Mouse (Mus musculus) kidney, postnatal 10 days (tissue): ENCODE measurements around the gene Dcaf10.
"Not testable (repeated sequence)": the region's sequence is repeated elsewhere in the genome, so short reads cannot be mapped to it uniquely, and the experiment has no call there.

Source experiments
- DNase-seq: peaks from one replicate; pipeline ENCODE4 v3.0.0; 2021; ENCODE audit warnings: mixed read lengths

Gene Dcaf10

DNA sequence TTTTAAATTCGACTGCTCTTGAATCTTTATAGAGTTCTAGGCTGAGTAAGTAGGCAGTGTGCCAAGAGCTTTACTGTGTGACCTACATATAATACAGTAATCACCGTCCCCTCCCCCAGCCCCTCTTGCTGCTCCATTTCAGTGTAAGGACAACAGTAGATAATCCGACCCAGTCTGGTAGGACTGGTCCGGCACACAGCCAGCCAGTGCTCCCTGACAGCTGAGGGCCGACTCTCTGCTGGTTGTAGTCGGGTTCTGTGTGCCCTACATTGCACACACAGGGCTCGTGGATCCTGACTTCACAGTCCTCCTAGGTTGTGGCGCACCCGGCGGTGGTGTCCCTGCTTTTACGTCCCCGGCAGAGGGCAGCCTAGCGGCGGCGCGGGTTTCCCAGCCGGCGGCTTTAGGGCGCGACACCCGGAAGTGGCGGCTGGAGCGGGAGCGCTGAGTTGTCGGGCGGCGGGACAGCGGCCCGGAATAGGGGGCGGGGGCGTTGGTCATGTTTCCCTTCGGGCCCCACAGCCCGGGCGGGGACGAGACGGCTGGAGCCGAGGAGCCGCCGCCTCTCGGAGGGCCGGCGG, at the start of gene Dcaf10:
Gene Dcaf10, plus strand, starts transcription at position 433 of the 581 bp plus-strand sequence.
- DNase-seq, result peak; percentile 97

DNA sequence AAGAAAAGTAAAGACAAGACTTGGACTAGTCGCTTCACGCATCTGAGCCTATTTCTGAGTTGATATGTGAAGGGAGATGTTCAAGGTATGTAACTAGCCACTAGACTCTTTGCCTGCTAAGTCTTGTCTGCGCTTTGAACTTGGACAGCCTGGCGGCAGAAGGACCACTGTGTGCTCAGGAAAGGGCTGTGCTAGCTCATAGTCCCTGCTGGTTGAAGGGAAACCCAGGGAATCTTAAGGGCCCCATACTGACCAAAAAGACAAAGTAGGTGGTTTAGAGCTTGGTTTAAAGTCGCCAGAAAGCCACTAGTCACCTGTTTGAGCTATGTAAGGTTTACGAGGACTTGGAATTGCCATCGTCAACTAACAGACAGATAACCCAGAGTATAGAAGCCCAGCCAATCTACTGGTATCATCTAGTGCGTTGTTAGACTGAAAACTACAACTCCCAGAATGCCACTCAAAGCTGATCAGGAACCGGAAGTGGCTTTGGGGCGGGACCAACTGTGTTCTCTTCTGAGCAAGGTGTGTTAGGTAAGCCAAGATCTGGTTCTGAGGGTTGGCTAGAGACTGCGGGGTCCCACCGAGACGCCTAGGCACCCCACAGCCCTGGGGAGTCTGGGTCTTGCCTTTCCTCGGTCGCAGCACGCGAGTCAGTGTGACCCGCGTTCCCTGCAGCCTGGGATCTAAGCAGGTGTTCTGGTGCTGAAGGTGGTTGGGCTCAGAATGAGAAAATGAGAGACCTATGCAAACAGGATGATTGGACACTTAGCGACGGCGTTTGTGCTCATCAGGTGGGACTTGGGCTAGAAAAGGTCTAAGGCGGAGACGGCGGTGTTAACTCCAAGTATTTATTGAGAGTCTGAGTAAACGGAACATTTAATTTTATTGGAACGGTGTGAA, 45.0 kb upstream of the Dcaf10 start, which contains the start of gene Trmt10b:
Gene Trmt10b, plus strand, starts transcription at position 466 of the 903 bp plus-strand sequence.
- DNase-seq, result peak; percentile 81

DNA sequence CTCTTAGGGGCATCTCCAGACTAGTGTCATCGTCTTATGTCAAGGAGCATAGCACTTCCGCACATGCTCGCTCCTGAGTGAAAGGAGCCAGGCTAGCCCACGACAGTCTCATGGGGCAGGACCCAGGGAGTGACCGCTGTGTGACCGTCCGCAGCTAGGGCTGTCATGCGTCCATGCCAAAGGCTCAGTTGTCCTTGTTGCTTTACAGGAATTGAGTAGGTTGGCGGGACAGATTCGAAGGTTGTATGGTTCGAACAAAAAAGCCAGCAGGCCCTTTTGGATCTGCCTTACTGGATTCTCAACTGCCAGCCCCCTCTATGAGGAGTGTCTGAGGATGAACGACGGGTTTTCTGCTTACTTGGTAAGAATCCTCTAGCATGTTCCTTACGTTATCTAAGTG, 36.4 kb upstream of the Dcaf10 start:
- no peak for DNase-seq

DNA sequence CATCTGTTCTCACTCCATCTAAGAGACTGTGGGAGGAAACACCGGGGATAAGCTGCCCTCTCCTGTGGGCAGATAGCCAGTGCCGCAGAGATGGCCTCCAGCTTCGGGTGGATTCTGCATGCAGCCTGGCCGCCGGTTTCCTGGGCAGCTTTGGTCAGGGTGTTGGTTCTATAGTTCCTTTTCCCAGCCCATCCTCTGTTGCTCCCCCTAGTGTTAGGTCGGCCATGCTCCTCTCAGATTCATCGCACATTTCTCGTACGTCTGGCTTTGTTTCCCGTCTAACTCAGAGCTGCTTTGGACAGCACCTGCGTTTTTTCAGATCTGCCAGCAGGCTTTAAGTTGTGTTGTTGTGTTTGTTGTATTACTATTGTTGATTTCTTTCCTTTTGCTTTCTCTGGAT, 33.9 kb upstream of the Dcaf10 start:
- DNase-seq, result peak; percentile 41

DNA sequence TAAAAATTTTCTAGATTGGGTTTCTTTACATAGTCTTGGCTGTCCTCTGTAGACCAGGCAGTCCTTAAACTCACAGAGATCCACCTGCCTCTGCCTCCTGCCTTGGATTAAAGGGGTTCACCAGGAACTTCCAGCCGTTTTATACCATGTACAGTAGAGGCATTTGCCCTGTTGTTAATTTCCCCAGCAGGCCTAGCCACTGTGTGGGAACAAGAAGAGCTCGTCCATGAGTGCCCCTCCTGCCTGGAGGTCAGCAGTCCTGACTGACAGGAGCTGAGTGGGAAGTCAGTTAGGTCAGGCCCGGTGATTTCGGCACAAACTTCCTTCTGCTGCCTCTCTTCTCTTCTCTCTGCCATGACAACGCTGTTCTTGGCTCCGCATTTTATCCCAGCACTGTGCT, 33.3 kb upstream of the Dcaf10 start:
- DNase-seq, result no peak

DNA sequence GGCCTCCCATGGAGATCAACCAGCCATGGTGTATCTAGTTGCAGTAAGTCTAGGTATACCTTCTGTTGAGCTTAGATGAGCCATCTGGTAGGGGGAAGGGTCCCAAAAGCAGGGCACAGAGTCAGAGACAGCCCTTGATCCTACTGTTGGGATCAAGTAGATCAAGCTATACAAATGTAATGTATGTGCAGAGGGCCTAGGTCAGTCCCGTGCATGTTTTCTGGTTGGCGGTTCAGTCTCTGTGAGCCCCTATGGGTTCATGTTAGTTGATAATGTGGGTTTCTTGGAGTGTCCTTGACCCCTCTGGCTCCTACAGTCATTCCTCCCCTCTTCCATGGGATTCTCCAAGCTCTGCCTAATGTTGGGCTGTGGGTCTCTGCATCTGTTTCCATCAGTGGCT, 30.8 kb upstream of the Dcaf10 start:
- DNase-seq, result no peak

DNA sequence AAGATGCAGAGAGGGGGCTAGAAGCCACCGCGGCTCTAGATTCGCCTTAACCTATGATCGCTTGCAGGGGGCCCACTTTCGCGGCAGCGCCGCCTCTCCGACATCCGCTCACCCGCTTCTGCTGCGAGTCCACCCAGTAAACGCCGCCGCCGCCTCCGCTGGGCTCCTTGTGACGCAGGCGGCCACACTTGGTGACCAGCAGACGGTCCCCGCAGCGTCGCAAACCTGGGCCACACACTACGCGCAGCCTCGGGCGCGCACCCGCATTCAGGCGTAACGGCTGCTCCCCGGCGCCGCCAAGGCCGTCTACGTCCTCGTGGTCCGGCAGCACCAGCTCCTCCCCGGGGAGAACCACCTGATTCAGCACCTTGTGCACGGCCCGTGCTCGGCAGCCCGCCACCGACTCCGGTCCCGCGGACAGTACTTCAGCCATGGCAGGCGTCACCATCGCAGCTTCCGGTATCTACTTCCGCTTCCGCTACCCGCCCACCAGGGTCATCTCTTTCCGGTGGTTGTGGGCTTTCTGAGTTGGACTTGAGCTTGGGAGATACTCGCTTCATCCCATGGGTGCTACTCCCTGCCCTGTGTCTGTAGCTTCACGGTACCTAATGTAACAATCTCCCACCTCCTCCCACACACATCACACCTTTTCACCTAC, 21.6 kb upstream of the Dcaf10 start:
- DNase-seq, result peak; percentile 90

DNA sequence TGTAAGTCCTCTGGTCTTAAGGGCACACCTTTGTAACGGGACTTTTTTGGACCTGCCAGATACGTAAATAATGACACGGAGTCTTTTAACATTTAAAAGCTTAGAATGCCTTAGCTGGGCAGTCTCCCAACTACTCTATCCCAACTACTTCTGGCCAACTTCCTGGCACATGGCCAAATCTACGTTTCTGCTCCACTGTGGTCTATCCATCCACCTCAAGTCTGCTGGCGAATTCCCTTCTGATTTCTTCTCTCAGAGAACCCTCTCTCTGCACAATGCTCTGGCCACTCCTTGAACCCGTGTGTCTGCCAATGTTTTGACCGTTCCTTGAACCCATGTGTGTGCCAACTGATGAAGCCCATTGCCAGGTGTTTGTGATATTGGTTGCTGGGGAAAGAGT, 10.8 kb upstream of the Dcaf10 start:
- DNase-seq, result peak; percentile 24

DNA sequence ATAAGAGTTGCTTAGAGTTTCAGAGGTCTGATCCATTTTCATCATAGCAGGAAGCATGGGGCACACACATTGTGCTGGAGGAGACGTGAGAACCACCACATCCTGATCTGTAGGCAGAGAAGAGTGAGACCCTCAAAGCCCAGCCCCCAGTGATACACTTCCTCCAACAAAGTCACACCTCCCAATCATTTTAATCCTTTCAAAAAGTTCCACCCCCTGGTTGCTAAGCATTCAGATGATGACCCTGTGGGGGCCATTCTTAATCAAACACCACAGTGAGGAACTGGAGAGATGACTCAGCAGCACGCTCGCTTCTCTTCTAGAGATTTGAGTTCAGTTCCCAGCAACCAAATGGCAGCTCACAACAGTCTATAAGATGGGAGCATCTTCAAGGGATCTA, 9.4 kb upstream of the Dcaf10 start:
- DNase-seq, result no peak

DNA sequence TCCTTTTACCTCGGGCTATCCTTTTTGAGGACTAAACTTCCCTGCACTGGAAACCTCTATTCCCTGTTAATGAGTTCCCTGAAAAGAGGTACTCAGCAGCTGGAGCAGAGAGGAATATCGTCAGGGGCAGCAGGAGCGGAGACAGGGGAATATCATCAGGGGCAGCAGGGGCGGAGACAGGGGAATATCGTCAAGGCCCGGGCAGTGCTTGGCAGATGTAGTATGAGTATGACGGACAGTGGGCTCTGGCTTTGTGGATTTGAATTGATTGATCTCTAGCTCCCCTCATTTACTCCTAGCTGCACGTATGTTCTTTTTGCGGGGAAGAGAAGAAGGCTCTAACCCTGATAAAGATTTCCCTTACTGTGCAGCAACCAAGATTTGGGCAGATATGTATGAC, 675 bp upstream of the Dcaf10 start:
- no peak for DNase-seq

DNA sequence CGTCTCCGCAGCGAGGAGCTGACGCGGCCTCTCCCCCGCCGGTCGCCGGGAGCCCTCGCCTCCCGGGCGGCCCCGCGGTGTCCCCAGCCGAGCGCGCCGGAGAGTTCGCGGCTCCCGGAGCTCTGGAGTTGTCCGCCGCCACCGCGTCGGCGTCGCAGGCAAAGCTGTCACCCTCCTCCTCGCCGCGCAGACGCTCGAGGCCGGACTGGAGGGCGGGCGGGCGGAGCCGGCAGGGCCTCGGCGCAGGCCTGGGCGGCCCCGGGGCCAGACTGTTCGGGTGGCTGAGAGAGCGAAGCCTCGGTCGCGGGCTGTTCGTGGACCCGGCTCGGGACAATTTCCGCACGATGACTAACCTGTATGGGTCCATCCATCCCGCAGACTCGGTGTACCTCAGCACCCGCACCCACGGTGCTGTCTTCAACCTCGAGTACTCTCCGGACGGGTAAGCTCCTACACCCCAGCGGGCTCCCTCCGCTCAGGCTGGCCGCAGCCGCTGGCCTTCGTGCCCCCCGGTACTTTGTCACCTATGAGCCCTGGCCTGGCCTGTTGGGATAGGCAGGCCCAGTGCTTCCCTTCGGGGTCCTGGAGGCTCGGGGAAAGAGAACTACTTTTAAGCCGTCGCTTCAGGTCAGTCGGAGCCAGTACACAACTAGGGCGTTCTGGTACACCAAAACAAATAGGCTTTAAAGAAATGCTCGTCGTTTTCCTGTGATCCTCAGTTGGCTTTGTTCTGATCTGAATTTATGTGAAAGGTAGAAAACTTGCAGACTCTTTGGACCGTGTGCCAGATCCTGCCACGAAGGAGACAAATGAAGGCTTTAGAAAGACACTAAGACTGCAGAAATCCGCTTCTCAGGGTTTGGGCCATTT, 620 bp downstream of the Dcaf10 start, which contains the start of gene Exosc3:
Gene Exosc3, minus strand, starts transcription at position 447 of the 870 bp plus-strand sequence.
- DNase-seq, result peak; percentile 73

DNA sequence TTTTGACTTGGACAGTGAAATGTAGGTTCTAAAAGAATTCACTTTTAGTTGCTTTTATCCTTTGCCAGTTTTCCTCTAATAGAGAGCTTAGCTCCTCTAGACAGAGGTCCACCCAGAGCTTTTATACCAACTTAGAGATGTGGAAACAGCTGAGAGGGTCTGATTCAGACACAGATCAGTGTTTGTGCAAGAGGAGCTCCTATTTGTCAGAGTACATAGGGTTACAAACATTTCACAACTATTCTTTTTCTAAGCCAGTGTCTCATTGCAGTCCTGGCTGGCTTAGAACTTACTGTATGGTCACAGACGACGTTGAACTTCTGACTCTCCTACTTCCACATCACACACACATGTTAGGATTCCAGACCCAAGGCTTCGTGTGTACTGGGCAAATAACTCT, 14.8 kb downstream of the Dcaf10 start:
- no peak for DNase-seq

DNA sequence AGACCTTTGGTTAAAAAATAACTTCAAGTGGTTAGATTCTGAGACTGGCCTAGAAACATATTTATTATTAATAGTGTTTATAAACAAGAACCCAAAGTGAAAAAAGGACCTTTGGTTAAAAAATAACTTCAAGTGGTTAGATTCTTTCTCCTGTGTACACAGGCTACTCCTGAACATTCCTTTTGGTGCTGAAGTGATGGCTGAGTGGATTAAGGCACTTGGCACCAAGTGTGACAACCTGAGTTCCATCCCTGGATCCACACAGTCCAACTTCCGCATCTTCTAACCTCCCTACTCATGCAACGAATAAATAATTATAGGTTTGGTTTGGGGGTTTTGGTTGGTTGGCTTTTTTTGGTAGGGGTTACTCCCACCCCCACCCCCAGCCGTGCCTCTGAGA, 29.4 kb downstream of the Dcaf10 start:
- no peak for DNase-seq

DNA sequence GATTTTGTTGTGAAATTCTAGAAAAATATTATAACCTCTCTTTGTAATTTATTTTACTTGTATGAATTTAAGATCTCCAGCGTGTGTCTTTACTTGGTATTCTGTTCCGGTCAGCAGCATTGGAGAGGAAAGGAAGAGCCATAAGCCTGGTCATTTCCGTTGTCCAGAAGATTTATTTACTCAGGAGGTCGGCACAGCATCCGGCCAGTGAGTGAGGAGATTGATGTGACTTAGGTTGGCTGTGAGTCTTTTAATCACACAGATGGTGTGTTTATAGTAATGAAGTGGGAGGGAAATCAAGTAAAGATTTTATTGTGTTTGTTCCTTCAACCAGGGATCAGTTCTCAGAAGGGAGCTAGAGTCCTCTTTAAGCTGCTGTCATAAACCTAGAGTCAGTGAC, 33.0 kb downstream of the Dcaf10 start:
- peak; percentile 55 for DNase-seq

DNA sequence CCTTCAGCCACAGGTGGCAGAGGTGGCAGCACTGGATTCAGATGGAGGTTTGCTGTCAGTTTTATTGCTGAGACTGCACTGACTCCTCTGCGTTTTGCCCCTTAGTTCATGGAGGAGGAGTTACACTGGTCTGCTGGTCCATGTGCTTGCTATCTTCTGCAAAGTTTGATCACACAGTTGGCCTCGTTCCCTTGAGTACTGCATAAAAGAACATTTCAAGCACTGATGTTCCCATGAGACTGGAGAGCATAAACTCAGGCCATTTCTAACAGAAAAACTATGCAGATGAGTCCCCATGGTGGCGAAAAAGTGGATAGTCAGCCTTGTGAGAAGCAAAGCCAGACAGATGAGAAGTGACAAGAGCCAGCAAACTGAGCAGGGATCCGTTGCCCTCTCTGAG, 34.7 kb downstream of the Dcaf10 start:
- DNase-seq, result peak; percentile 19

DNA sequence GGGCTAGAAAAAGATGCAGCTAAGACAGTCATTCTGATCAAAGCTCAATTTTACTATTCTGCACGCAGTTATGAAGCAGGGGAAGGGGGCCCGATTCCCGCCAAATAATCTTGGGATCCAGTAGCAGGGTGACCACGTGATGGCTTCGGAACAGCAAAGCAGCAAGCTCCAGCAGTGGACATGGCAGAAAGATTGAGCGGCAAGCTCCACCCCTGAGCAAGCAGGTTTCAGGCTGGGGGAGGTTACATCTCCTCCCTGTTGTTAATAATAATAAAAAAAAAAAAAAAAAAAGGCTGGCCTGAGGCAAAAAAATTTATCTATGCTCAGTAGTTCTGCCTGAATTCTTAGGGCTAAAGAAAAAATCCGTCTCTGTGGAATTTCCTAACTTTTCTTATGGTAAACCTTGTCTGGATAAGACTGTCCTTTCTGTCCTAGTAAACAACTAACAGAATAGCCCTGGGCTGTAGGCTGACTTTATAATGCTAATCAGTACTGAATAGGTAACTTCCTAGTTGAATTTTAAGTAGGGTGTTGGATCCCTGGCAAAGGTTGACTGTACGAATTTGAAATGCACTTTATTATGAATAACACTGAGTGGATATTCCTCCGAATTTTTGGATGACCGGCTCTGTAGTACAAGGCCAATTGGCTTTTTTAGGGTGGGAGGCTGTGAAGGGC, 39.1 kb downstream of the Dcaf10 start:
- DNase-seq, result not testable (repeated sequence)

DNA sequence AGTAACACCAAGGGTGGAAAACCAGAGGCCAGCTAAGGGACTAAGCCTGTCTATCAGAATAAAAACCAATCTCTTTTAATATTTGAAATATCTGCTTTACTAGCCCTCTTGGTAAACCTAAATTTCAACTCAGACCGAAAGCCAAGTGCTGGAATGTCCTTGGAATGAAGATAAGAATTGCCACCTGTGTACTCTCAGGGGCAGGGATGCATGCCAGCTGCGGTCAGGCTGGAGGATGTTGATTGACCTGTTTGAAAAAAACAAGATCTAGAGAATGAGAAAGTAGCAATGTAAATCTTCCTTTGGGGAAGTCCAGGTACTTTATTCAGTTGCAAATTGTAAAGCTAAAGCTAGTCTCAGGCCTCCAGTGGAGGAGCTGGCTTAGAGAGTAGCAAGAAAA, 40.2 kb downstream of the Dcaf10 start:
- DNase-seq, result not testable (repeated sequence)

DNA sequence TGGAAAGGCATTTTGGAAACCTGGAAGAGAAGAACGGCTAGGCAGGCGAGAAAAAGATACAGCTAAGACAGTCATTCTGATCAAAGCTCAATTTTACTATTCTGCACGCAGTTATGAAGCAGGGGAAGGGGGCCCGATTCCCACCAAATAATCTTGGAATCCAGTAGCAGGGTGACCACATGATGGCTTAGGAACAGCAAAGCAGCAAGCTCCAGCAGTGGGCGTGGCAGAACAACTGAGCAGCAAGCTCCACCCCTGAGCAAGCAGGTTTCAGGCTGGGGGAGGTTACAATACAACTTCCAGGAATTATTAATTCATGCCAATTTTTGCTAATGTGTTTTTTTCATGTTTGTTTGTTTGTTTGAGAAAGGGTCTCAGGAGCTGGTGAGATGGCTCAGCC, 45.4 kb downstream of the Dcaf10 start:
- not testable (repeated sequence) for DNase-seq

DNA sequence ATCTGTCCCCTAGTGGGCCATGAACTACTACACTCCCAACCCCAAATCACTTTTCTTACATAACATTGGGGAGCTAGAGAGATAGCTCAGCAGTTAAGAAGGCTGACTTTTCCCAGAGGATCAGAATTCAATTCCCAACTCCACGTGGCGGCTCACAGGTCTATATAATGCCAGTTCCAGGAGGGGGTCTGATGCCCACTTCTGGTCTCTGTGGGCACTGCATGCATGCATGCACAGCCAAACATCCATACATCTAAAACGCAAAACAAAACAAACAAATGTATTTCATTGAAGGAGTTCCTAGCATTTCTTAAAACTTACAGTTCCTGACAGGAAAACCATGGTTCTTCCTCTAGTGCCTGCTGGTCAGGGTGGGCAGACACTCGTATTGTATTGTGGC, 50.2 kb downstream of the Dcaf10 start:
- no peak for DNase-seq

DNA sequence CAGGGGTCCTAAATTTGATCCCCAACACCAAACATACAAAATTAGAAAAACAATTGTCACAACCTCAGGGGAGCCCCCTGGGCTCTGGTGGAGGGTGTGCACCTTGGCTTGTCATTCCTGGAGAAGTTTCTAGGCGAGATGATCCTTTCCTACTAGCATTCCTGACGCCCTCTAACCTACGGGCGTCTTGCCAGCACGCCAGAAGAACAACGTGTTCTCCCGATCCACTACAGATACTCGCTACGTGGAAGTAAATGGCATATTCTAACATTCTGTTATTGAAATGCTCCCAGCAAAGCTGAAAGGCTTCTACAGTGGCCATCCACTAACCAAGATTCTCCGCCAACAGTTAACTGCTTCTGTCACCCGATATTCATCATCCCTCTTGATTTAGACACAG, 50.7 kb downstream of the Dcaf10 start:
- DNase-seq, result no peak

DNA sequence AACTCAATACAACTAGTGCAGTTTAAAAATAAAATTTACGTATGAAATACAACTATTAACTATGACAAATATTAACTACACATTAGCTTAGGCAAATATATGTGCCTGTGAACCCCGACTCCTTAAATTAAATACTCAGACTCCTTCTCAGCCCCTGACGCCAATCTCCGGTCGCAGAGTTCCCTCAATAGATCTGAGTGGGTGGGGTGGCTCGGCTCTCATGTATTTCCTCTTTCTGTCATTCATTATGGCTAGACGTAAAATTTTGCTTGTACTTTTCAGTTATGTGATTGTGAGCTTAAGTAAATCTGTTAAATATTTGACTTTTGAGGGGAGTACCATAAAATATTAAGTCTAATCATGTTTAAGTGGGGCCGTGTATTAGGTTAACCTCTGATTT, 51.1 kb downstream of the Dcaf10 start:
- DNase-seq, result no peak

DNA sequence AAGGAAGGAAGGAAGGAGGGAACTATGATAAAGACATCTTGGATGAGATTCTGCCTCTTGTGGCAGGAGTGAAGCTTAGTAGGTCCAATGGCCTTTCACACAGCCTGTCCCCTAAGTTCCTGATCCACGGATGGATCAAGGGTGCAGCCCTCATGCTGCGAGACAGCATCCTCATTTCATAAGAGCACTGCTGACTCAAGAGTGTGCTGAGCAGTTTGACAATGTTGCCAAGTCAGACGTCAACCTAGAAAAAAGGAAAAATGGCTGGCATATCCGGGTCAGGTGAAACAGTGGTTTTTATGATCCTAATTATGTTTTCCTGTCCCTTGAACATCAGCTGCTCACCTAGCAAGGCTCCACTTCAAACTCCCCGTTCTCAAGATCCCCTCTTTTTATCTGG, 51.8 kb downstream of the Dcaf10 start:
- DNase-seq, result no peak
